Mouse (Mus musculus) lung, embryonic 16.5 days (tissue): ENCODE data around the gene Atg4d. TPM values are rescaled to one million over a fixed set of nuclear protein-coding genes. Genes with fewer than 3 reads are reported as not detected.
"Not testable (repeated sequence)": the region's sequence is repeated elsewhere in the genome, so short reads cannot be mapped to it uniquely, and the experiment has no call there.

ENCODE experiments used
- ATAC-seq: fragments of 200-750 bp; cut with Nextera tagmentation; 2 replicates; pipeline ENCODE4 v1.8.0; 2017; ENCODE audit warnings: low read depth, mild to moderate bottlenecking, moderate library complexity
- H3K27ac ChIP-seq: fragments of 300-500 bp; sonication (generic); 2 replicates; pipeline ENCODE4 v1.5.1; 2014; ENCODE audit warnings: mild to moderate bottlenecking, control low read depth, low read length
- H3K27me3 ChIP-seq: fragments of 300-500 bp; sonication (generic); 2 replicates; pipeline ENCODE4 v1.6.1; 2014; ENCODE audit warnings: low read depth, low read length, mixed read lengths; ENCODE audit not compliant: control insufficient read depth, insufficient read depth
- H3K36me3 ChIP-seq: fragments of 300-500 bp; sonication (generic); 2 replicates; pipeline ENCODE4 v1.6.1; 2014; ENCODE audit warnings: low read length; ENCODE audit not compliant: control insufficient read depth, insufficient read depth
- H3K4me1 ChIP-seq: fragments of 300-500 bp; sonication (generic); replicated peaks from 2 replicates; pipeline ENCODE4 v1.6.1; 2014; ENCODE audit warnings: low read length, mixed read lengths; ENCODE audit not compliant: control insufficient read depth, insufficient read depth
- H3K4me2 ChIP-seq: fragments of 300-500 bp; sonication (generic); 2 replicates; pipeline ENCODE4 v1.6.1; 2014; ENCODE audit warnings: low read depth, low read length, control low read depth
- H3K4me3 ChIP-seq: fragments of 300-500 bp; sonication (generic); 2 replicates; pipeline ENCODE4 v1.5.1; 2014; ENCODE audit warnings: mild to moderate bottlenecking, low read length, control low read depth
- H3K9ac ChIP-seq: fragments of 300-500 bp; sonication (generic); 2 replicates; pipeline ENCODE4 v1.6.1; 2014; ENCODE audit warnings: low read length, control low read depth
- H3K9me3 ChIP-seq: fragments of 300-500 bp; sonication (generic); 2 replicates; pipeline ENCODE4 v1.6.1; 2016; ENCODE audit warnings: low read length; ENCODE audit not compliant: control insufficient read depth
- WGBS: fragments of 180-500 bp; shearing (Covaris S2); extraction: QIAGEN DNeasy Blood & Tissue Kit; methylation state at CpG from one replicate; pipeline ENCODE4 v1.1.7; 2014; 5-methylcytosine and 5-hydroxymethylcytosine counted together
- polyA plus RNA-seq: library from polyadenylated mRNA; unstranded; fragments of >200 nt; fragmentation: Nextera tagmentation; extraction: Ambion mirVana; gene quantifications from 2 replicates; pipeline ENCODE4 v1.2.1, GENCODE M21; 2015

Atg4d gene
- polyA plus RNA-seq, 1 experiment from 2014 or later: 39.9 TPM

- peak; percentile 54; the same call in 1 of the 2 replicates for ATAC-seq
- Histone ChIP-seq H3K36me3 (no peaks in the 10 kb centered on the region), H3K4me1 (peaks cover 17% of the 10 kb centered on the region), H3K4me3 (peak within 1 kb of the TSS; percentile 40), H3K27ac (no peak within 1 kb of the TSS), H3K9ac (0 out of 2 replicates have a peak within 1 kb of the TSS, but pooled peaks have one; percentile 39), H3K9me3 (no peaks in the 10 kb centered on the region), H3K4me2 (peak within 1 kb of the TSS; percentile 51), H3K27me3 (peaks cover 78% of the 10 kb centered on the region)
- 2% methylated on average over 30 of the region's 30 CpGs for WGBS
These were observed 16.8 kb upstream of the Atg4d start, which contains the start of gene S1pr5 for GRCm38 (mm10) chr9:21248326-21248725. TSS of gene S1pr5 (minus strand) at chr9:21248443.

GRCm38 (mm10) chr9:21249629-21250508, 15.2 kb upstream of the Atg4d start:
- Histone ChIP-seq H3K4me1 (peaks cover 9% of the 10 kb centered on the region; the same call in 1 of the 2 replicates), H3K27ac (no peak overlapping the region), H3K9me3 (no peaks in the 10 kb centered on the region), H3K9ac (no peak overlapping the region), H3K27me3 (peaks cover 63% of the 10 kb centered on the region), H3K4me3 (no peak overlapping the region), H3K4me2 (no peak overlapping the region), H3K36me3 (no peaks in the 10 kb centered on the region)
- ATAC-seq: peak; percentile 29; the same call in 1 of the 2 replicates
- WGBS: 20% methylated on average over 17 of the region's 17 CpGs

- H3K36me3 ChIP-seq: no peaks in the 10 kb centered on the region
- no peak overlapping the region for H3K4me3 ChIP-seq
- H3K27ac ChIP-seq: no peak overlapping the region
- H3K27me3 ChIP-seq: peaks cover 56% of the 10 kb centered on the region
- no peaks in the 10 kb centered on the region for H3K9me3 ChIP-seq
- no peak overlapping the region for H3K4me2 ChIP-seq
- H3K4me1 ChIP-seq: peaks cover 5% of the 10 kb centered on the region; the same call in 1 of the 2 replicates
- no peak for ATAC-seq
- 38% methylated on average over 2 of the region's 2 CpGs for WGBS
- H3K9ac ChIP-seq: no peak overlapping the region
These were observed 14.6 kb upstream of the Atg4d start for GRCm38 (mm10) chr9:21250509-21250908.

- Histone ChIP-seq H3K9me3 (no peaks in the 10 kb centered on the region), H3K4me3 (no peak overlapping the region), H3K27ac (no peak overlapping the region), H3K36me3 (no peaks in the 10 kb centered on the region), H3K4me1 (peaks cover 5% of the 10 kb centered on the region; the same call in 1 of the 2 replicates), H3K27me3 (peaks cover 52% of the 10 kb centered on the region), H3K4me2 (no peak overlapping the region), H3K9ac (no peak overlapping the region)
- no peak for ATAC-seq
- WGBS: 50% methylated on average over 13 of the region's 13 CpGs
These were observed 13.9 kb upstream of the Atg4d start for GRCm38 (mm10) chr9:21251116-21251735.

GRCm38 (mm10) chr9:21254690-21255089, 10.4 kb upstream of the Atg4d start:
- no peaks in the 10 kb centered on the region for H3K4me1 ChIP-seq
- H3K4me3 ChIP-seq: no peak overlapping the region
- no peak overlapping the region for H3K27ac ChIP-seq
- no peak for ATAC-seq
- no peak overlapping the region for H3K9ac ChIP-seq
- no peaks in the 10 kb centered on the region for H3K9me3 ChIP-seq
- no peak overlapping the region for H3K4me2 ChIP-seq
- no peaks in the 10 kb centered on the region for H3K36me3 ChIP-seq
- H3K27me3 ChIP-seq: peaks cover 22% of the 10 kb centered on the region

GRCm38 (mm10) chr9:21256349-21256748, 8.7 kb upstream of the Atg4d start:
- not testable (repeated sequence) for H3K36me3 ChIP-seq, H3K27ac ChIP-seq, ATAC-seq, H3K4me2 ChIP-seq, H3K4me1 ChIP-seq, H3K4me3 ChIP-seq, H3K9me3 ChIP-seq, H3K9ac ChIP-seq, H3K27me3 ChIP-seq
- 75% methylated on average over 4 of the region's 4 CpGs for WGBS

GRCm38 (mm10) chr9:21260491-21261040, 4.5 kb upstream of the Atg4d start:
- ATAC-seq: no peak
- H3K9me3 ChIP-seq: no peaks in the 10 kb centered on the region
- no peak overlapping the region for H3K9ac ChIP-seq
- WGBS: 67% methylated on average over 6 of the region's 6 CpGs
- H3K36me3 ChIP-seq: no peaks in the 10 kb centered on the region
- H3K4me2 ChIP-seq: no peak overlapping the region
- H3K27me3 ChIP-seq: no peaks in the 10 kb centered on the region
- peaks cover 5% of the 10 kb centered on the region; the same call in 1 of the 2 replicates for H3K4me1 ChIP-seq
- no peak overlapping the region for H3K27ac ChIP-seq
- H3K4me3 ChIP-seq: no peak overlapping the region

GRCm38 (mm10) chr9:21261831-21262230, 3.3 kb upstream of the Atg4d start:
- no peak overlapping the region for H3K4me3 ChIP-seq
- no peak overlapping the region for H3K9ac ChIP-seq
- no peaks in the 10 kb centered on the region for H3K9me3 ChIP-seq
- H3K4me1 ChIP-seq: peaks cover 18% of the 10 kb centered on the region
- WGBS: 45% methylated on average over 2 of the region's 2 CpGs
- H3K4me2 ChIP-seq: no peak overlapping the region
- no peak overlapping the region for H3K27ac ChIP-seq
- peaks cover under 1% of the 10 kb centered on the region; the same call in 1 of the 2 replicates for H3K36me3 ChIP-seq
- H3K27me3 ChIP-seq: no peaks in the 10 kb centered on the region
- no peak for ATAC-seq
